Mouse (Mus musculus): ENCODE data around the gene Sumo2. TPM values are rescaled to one million over a fixed set of nuclear protein-coding genes. Genes with fewer than 3 reads are reported as not detected.
"Not testable (repeated sequence)": the region's sequence is repeated elsewhere in the genome, so short reads cannot be mapped to it uniquely, and the experiment has no call there.

The Sumo2 gene
- polyA plus RNA-seq, 1 experiment, result not detected

DNA sequence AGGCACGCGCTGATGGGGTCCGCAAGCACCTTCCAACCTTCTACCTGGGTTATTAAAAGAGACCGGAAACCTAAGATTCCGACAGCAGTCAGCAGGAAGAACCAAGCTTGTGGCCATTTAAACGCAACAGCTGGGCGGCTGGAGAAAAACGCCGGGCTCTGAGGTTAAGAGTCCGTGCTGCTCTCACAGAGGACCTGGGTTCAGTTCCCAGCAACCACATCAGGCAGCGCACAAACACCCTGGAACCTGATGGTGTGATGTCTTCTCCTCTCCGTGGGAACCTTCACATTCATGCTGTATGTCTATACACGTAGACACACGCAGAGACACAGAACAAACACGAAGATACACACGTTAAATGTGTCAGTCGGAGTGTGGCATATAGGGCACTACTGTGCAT, 19.6 kb upstream of the Sumo2 start:
- Histone ChIP-seq H3K4me1 (ENCODE audit: control insufficient read depth, insufficient read depth, low read length) (no peaks in the 10 kb centered on the region), H3K4me3 (ENCODE audit: insufficient read depth, low read depth, low read length) (no peak overlapping the region), H3K27ac (ENCODE audit: insufficient read depth, low read depth, low read length) (no peak overlapping the region)
- WGBS, result 78% methylated on average over 17 of the region's 17 CpGs
- no peak for TF ChIP-seq POLR2A (IDR thresholded peaks at IDR 0.05; ENCODE audit: insufficient read depth, low read depth, low read length)
- no peak for TF ChIP-seq CTCF (IDR thresholded peaks at IDR 0.05; ENCODE audit: insufficient read depth, low read depth, low read length)

DNA sequence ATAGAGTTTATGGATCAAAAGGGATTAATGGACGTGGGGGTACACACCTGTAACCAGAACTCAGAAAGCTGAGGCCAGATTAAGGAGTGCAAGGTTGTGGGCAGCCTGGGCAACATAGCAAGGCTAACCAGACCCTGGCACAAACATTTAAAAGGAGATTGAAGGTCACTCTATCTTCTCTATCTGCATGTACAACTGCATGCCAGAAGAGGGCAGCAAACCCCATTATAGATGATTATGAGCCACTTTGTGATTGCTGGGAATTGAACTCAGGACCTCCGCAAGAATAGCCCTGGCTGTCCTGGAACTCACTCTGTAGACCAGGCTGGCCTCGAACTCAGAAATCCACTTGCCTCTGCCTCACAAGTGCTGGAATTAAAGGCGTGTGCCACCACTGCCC, 16.7 kb upstream of the Sumo2 start:
- Histone ChIP-seq H3K27ac (ENCODE audit: insufficient read depth, low read depth, low read length) (no peak overlapping the region), H3K4me3 (ENCODE audit: insufficient read depth, low read depth, low read length) (no peak overlapping the region), H3K4me1 (ENCODE audit: control insufficient read depth, insufficient read depth, low read length) (no peaks in the 10 kb centered on the region)
- TF ChIP-seq CTCF (IDR thresholded peaks at IDR 0.05; ENCODE audit: insufficient read depth, low read depth, low read length), result no peak
- TF ChIP-seq POLR2A (IDR thresholded peaks at IDR 0.05; ENCODE audit: insufficient read depth, low read depth, low read length), result no peak
- 65% methylated on average over 4 of the region's 4 CpGs for WGBS

DNA sequence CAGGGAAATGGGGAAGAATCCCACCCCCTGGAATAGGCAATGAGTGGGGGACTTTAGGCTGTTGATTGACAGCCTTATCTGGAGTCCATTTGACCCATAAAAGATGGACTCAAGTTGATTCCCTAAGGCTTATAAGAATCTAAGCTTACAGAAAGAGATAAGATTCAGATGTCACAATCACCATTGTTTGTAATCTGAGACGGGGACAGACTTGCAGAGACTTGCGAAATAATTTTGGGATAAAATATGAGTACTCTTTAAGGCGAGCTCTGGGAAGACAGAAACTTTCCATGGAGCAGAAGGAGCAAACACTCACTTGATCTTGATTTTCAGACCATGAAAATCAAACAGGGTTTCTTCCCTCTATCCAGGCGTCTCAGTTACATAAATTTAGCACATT, 7.5 kb upstream of the Sumo2 start:
- H3K27ac ChIP-seq (ENCODE audit: insufficient read depth, low read depth, low read length), result no peak overlapping the region
- H3K4me1 ChIP-seq (ENCODE audit: control insufficient read depth, insufficient read depth, low read length), result no peaks in the 10 kb centered on the region
- 85% methylated on average over 4 of the region's 4 CpGs for WGBS
- TF ChIP-seq POLR2A (IDR thresholded peaks at IDR 0.05; ENCODE audit: insufficient read depth, low read depth, low read length) (no peak), CTCF (IDR thresholded peaks at IDR 0.05; ENCODE audit: insufficient read depth, low read depth, low read length) (no peak)
- no peak overlapping the region for H3K4me3 ChIP-seq (ENCODE audit: insufficient read depth, low read depth, low read length)

DNA sequence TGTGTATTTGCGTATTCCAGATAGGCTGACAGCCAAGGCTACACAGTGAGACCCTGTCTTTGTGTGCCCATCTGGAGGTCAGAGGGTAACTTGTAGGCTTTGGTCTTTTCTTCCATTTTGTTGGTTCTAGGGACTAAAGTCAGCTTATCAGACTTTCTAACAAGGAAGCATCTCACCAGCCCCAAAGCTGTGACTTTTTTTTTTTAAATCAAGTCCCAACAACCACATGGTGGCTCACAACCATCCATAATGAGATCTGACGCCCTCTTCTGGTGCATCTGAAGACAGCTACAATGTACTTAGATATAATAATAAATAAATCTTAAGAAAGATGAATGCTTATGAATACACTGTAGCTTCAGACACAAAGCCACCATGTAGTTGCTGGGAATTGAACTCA, 2.0 kb upstream of the Sumo2 start:
- TF ChIP-seq POLR2A (IDR thresholded peaks at IDR 0.05; ENCODE audit: insufficient read depth, low read depth, low read length) (no peak), CTCF (IDR thresholded peaks at IDR 0.05; ENCODE audit: insufficient read depth, low read depth, low read length) (no peak)
- peaks cover 5% of the 10 kb centered on the region for H3K4me1 ChIP-seq (ENCODE audit: control insufficient read depth, insufficient read depth, low read length)
- 77% methylated on average over 2 of the region's 2 CpGs for WGBS
- no peak overlapping the region for H3K27ac ChIP-seq (ENCODE audit: insufficient read depth, low read depth, low read length)
- no peak overlapping the region for H3K4me3 ChIP-seq (ENCODE audit: insufficient read depth, low read depth, low read length)

DNA sequence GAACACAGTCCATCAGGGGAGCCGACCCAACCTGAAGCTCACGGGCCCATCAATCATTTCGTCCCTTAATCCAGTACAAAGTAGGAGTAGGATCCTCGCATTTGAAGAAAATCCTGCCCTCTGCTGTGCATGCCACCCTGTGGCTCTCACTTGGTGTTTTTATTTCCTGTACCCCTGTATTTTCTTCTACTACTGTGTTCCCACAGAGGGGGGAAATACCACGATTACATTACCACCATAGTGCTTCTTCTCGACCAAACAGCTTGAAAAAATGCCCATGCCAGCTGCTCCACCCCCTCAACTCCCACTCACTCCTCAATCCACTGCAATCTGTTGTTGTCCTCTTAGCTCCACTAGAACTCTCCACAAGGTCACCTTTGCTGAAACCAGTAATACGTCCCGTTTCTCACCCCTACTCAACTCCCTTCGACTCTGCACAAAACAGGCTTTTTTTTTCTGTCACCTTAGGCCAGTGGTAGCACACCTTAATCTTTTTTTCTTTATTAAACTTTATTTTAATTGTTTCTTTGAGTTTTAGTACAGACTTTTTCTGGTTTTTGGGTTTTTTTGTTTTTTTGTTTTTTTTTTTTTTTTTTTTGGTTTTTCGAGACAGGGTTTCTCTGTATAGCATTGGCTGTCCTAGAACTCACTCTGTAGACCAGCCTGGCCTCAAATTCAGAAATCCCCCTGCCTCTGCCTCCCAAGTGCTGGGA, 936 bp upstream of the Sumo2 start:
- Histone ChIP-seq H3K4me3 (ENCODE audit: insufficient read depth, low read depth, low read length) (peak overlapping the region; percentile 75; the same call in 1 of the 2 replicates), H3K4me1 (ENCODE audit: control insufficient read depth, insufficient read depth, low read length) (peaks cover 5% of the 10 kb centered on the region), H3K27ac (ENCODE audit: insufficient read depth, low read depth, low read length) (peak overlapping the region; percentile 80)
- WGBS, result 64% methylated on average over 10 of the region's 10 CpGs
- no peak for TF ChIP-seq POLR2A (IDR thresholded peaks at IDR 0.05; ENCODE audit: insufficient read depth, low read depth, low read length)
- no peak for TF ChIP-seq CTCF (IDR thresholded peaks at IDR 0.05; ENCODE audit: insufficient read depth, low read depth, low read length)

DNA sequence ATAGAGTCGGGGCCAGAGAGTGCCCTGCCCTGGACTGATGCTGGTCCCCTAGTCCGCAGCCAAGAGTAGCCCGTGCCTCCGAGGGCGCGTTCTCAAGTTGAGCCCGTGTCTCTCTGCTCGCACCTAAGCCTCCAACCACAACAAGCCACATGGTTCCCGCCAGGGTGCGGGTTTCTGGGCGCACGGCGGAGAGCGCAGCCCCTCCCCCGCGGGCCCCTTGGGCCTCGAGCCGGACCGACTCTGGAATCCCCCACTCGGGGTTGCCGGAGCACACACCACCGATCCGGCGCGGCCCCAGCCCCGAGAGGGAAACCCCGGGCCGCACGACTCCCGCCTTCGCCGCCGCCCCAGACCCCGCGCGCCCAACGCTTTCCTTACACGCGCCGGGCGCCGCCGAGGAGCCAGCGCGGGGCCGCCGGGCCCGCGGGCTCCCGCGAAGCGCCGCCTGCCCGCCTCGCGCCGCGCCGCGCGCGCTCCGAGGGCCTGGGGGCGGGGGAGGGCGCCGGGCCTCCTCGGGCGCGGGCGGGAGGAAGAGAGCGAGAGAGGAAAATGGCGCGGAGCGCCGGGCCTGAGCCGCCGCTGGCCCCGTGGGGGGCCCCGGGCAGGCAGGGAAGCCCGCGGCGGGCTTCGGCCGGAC, 557 bp downstream of the Sumo2 start:
- TF ChIP-seq POLR2A (IDR thresholded peaks at IDR 0.05; ENCODE audit: insufficient read depth, low read depth, low read length) (no peak; the same call in 1 of the 2 replicates), CTCF (IDR thresholded peaks at IDR 0.05; ENCODE audit: insufficient read depth, low read depth, low read length) (no peak)
- WGBS, result under 1% methylated on average over 81 of the region's 84 CpGs
- H3K4me1 ChIP-seq (ENCODE audit: control insufficient read depth, insufficient read depth, low read length), result peaks cover 5% of the 10 kb centered on the region
- peak overlapping the region; percentile 75 for H3K4me3 ChIP-seq (ENCODE audit: insufficient read depth, low read depth, low read length)
- H3K27ac ChIP-seq (ENCODE audit: insufficient read depth, low read depth, low read length), result peak overlapping the region; percentile 97

DNA sequence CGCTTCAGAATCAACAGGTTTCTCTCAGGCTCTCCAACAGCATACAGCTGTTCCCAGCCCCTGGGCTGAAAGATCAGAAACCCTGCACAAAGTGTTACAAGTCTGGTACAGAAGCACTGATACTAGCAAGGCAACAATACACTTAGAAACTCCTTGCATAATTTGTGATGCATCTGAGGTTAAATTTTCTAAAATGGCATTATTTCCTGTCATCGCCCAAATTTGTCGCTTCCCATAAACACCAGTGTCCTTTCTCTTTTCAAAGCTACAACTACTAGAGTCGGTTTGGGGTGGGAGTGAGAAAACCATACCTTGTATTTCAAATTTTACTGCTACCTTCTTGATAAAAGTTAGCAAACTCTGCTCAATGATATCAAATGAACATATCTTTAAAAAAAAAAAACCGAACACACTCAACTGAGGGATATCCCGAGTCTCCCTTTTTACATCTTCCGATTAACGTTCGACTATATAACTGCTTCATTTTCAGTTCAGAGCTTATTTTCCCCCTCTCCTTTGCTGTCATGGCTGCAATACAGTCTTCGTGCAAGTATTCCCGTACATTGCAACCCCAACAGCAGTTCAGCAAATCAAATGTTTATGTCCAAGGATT, 1.2 kb downstream of the Sumo2 start:
- Histone ChIP-seq H3K27ac (ENCODE audit: insufficient read depth, low read depth, low read length) (peak overlapping the region; percentile 81; the same call in 1 of the 2 replicates), H3K4me3 (ENCODE audit: insufficient read depth, low read depth, low read length) (peak overlapping the region; percentile 75), H3K4me1 (ENCODE audit: control insufficient read depth, insufficient read depth, low read length) (peaks cover 5% of the 10 kb centered on the region)
- under 1% methylated on average over 11 of the region's 11 CpGs for WGBS
- TF ChIP-seq CTCF (IDR thresholded peaks at IDR 0.05; ENCODE audit: insufficient read depth, low read depth, low read length), result no peak
- no peak for TF ChIP-seq POLR2A (IDR thresholded peaks at IDR 0.05; ENCODE audit: insufficient read depth, low read depth, low read length)

DNA sequence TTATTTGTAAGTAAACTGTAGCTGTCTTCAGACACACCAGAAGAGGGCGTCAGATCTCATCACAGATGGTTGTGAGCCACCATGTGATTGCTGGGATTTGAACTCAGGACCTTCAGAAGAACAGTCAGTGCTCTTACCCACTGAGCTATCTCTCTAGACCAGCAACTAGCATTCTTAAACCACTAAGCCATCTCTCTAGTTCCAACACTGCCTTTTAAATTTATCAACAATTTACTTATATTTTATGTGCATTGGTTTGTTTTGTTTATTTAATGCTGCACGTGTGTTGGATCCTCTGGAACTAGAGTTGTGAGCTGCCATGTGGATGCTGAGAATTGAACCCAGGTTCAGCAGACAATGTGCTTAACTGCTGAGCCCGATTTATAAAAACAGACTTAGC, 9.6 kb downstream of the Sumo2 start:
- 59% methylated on average over 3 of the region's 3 CpGs for WGBS
- H3K27ac ChIP-seq (ENCODE audit: insufficient read depth, low read depth, low read length); H3K4me1 ChIP-seq (ENCODE audit: control insufficient read depth, insufficient read depth, low read length); H3K4me3 ChIP-seq (ENCODE audit: insufficient read depth, low read depth, low read length): not testable (repeated sequence)

DNA sequence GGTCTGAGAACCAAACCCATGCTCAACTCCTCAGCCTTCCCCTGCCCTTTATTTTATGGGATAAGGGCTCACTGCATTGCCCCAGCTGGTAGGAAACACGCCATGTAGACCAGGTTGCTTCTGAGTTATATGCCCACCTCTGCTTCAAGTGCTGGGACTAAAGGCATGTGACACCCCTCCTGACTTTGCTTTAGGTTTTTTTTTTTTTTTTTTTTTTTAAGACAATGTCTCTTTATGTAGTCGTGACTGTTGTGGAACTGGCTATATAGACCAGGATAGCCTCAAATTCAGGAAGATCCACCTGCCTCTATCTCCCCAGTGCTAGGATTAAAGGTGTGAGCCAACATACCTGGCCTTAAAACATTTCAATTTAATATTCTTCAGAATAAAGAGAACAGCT, 13.4 kb downstream of the Sumo2 start:
- 66% methylated on average over 2 of the region's 2 CpGs for WGBS
- H3K27ac ChIP-seq (ENCODE audit: insufficient read depth, low read depth, low read length), result no peak overlapping the region
- TF ChIP-seq POLR2A (IDR thresholded peaks at IDR 0.05; ENCODE audit: insufficient read depth, low read depth, low read length) (no peak), CTCF (IDR thresholded peaks at IDR 0.05; ENCODE audit: insufficient read depth, low read depth, low read length) (no peak)
- no peak overlapping the region for H3K4me3 ChIP-seq (ENCODE audit: insufficient read depth, low read depth, low read length)
- H3K4me1 ChIP-seq (ENCODE audit: control insufficient read depth, insufficient read depth, low read length), result no peaks in the 10 kb centered on the region

Measured in olfactory bulb, adult 2 months (tissue).